Mouse (Mus musculus) heart, embryonic 12.5 days (tissue): ENCODE measurements around the gene Dhx30. TPM values are rescaled to one million over a fixed set of nuclear protein-coding genes. Genes with fewer than 3 reads are reported as not detected.

Source experiments
- ATAC-seq: fragments of 200-750 bp; cut with Nextera tagmentation; 2 replicates; pipeline ENCODE4 v1.8.0; 2017; ENCODE audit warnings: moderate TSS enrichment, moderate library complexity; ENCODE audit not compliant: insufficient number of reproducible peaks, low FRiP score
- H3K27ac ChIP-seq: fragments of 300-500 bp; sonication (generic); 2 replicates; pipeline ENCODE4 v1.5.1; 2016; ENCODE audit warnings: mild to moderate bottlenecking, moderate library complexity; ENCODE audit not compliant: poor library complexity, severe bottlenecking
- H3K27me3 ChIP-seq: fragments of 300-500 bp; sonication (generic); replicated peaks from 2 replicates; pipeline ENCODE4 v1.6.1; 2016; ENCODE audit warnings: mild to moderate bottlenecking, moderate library complexity
- H3K36me3 ChIP-seq: fragments of 300-500 bp; sonication (generic); 2 replicates; pipeline ENCODE4 v1.6.1; 2016; ENCODE audit warnings: mild to moderate bottlenecking, moderate library complexity
- H3K4me1 ChIP-seq: fragments of 300-500 bp; sonication (generic); replicated peaks from 2 replicates; pipeline ENCODE4 v1.6.1; 2016; ENCODE audit warnings: mild to moderate bottlenecking
- H3K4me2 ChIP-seq: fragments of 300-500 bp; sonication (generic); 2 replicates; pipeline ENCODE4 v1.6.1; 2016; ENCODE audit warnings: mild to moderate bottlenecking, moderate library complexity
- H3K4me3 ChIP-seq: fragments of 300-500 bp; sonication (generic); 2 replicates; pipeline ENCODE4 v1.5.1; 2016; ENCODE audit warnings: mild to moderate bottlenecking
- H3K9ac ChIP-seq: fragments of 300-500 bp; sonication (generic); 2 replicates; pipeline ENCODE4 v1.6.1; 2016; ENCODE audit warnings: mild to moderate bottlenecking, moderate library complexity
- H3K9me3 ChIP-seq: fragments of 300-500 bp; sonication (generic); replicated peaks from 2 replicates; pipeline ENCODE4 v1.6.1; 2016; ENCODE audit warnings: mild to moderate bottlenecking, moderate library complexity
- WGBS: fragments of 180-500 bp; shearing (Covaris S2); methylation state at CpG from one replicate; pipeline ENCODE4 v1.1.7; 2016; 5-methylcytosine and 5-hydroxymethylcytosine counted together
- polyA plus RNA-seq: library from polyadenylated mRNA; unstranded; fragments of >200 nt; fragmentation: Nextera tagmentation; extraction: Ambion mirVana; gene quantifications from 2 replicates; pipeline ENCODE4 v1.2.1, GENCODE M21; 2016

The Dhx30 gene
- polyA plus RNA-seq, 1 experiment from 2014 or later = 114 TPM

DNA sequence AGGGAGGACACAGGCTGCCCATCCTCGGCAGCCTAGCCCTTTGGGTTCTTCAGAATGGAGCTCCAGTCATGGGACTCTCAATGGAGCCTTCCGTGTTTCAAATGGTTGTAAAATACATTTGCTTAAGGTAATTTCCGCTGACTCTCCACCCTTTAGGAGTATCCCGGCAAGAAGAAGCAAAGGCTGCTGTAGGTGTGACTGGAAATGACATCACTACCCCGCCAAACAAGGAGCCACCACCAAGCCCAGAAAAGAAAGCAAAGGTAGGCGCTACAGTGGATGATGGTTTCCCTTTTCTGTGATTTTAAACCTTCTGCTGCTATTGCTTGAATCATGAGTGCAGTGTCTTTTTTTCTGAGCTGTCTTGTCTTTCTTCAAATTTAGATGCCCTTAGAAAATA, 54.8 kb downstream of the Dhx30 start:
- Histone ChIP-seq H3K4me3 (no peak overlapping the region), H3K27ac (no peak overlapping the region), H3K4me1 (peaks cover 4% of the 10 kb centered on the region), H3K9ac (no peak overlapping the region), H3K4me2 (no peak overlapping the region), H3K27me3 (no peaks in the 10 kb centered on the region), H3K9me3 (no peaks in the 10 kb centered on the region), H3K36me3 (peaks cover 33% of the 10 kb centered on the region)
- no peak for ATAC-seq
- 86% methylated on average over 6 of the region's 6 CpGs for whole genome bisulfite sequencing

DNA sequence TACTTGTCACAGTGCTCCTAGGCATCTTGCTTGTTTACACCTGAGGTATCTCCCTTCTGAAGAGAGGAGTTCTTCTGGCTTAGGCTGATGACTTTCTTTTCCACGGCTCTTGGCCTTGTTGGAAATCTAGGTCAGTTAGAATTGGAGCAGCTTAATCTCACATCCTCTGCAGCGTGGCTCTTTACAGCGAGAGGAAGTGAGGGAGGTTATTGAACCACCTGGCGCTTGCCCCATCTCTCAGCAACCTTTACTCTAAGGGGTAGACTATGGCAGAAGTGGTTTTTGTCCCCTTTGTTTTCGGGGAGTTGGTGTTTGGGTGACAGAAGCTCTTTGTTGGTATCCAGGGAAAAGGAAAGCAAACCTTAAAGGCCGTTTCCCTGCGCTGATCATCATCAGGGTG, 55.2 kb downstream of the Dhx30 start:
- Histone ChIP-seq H3K9me3 (no peaks in the 10 kb centered on the region), H3K36me3 (peaks cover 29% of the 10 kb centered on the region), H3K4me1 (peaks cover 4% of the 10 kb centered on the region), H3K4me2 (no peak overlapping the region), H3K27ac (no peak overlapping the region), H3K9ac (no peak overlapping the region), H3K27me3 (no peaks in the 10 kb centered on the region), H3K4me3 (no peak overlapping the region)
- 81% methylated on average over 7 of the region's 7 CpGs for WGBS
- ATAC-seq = no peak

DNA sequence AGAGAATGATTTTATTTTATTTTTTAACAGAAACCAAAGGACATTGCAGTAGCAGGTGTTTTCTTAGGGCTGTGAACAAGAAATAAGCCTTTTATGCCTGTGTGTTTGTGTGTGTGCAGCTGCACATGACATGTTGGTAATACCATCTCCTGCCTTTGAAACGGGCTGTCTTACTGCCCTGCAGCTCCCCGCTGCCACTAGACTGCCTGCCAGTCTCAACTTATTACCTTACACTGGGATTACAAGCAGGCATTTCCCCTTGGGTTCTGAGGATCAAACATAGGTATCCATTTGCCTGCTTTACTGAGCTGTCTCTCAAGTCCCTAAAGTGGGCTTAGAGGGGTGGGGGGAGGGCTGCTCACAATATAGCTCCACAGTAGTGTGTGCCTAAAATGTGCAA, 56.9 kb downstream of the Dhx30 start:
- Histone ChIP-seq H3K36me3 (peaks cover 14% of the 10 kb centered on the region), H3K9ac (no peak overlapping the region), H3K4me2 (no peak overlapping the region), H3K27ac (no peak overlapping the region), H3K9me3 (no peaks in the 10 kb centered on the region), H3K27me3 (no peaks in the 10 kb centered on the region), H3K4me1 (peaks cover 6% of the 10 kb centered on the region), H3K4me3 (no peak overlapping the region)
- WGBS = 90% methylated on average over 2 of the region's 2 CpGs
- ATAC-seq = no peak

DNA sequence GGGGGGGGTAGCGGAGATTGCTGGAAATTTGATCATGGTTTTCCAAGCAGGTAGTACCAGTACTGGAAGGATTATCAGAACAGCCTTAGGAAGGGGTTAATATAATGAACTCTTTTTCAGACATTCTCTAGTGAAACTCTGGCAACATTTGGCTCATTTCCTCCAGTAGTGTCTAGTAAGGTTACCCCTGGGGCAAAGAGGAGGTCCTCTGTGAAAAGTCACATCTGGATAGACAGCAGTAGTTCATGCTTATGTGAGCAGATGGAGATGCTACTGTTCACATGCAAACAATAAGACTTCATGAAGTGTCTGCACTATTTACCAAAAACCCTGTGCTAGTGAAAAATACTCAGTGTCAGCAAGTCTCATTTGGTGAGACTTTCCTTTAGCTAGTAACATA, 60.4 kb downstream of the Dhx30 start:
- H3K27ac ChIP-seq = no peak overlapping the region
- H3K36me3 ChIP-seq = peaks cover 9% of the 10 kb centered on the region
- no peak overlapping the region for H3K4me3 ChIP-seq
- no peaks in the 10 kb centered on the region for H3K27me3 ChIP-seq
- ATAC-seq = no peak
- peaks cover 26% of the 10 kb centered on the region for H3K4me1 ChIP-seq
- no peaks in the 10 kb centered on the region for H3K9me3 ChIP-seq
- H3K9ac ChIP-seq = no peak overlapping the region
- WGBS = 90% methylated on average over 1 of the region's 1 CpGs
- H3K4me2 ChIP-seq = no peak overlapping the region

DNA sequence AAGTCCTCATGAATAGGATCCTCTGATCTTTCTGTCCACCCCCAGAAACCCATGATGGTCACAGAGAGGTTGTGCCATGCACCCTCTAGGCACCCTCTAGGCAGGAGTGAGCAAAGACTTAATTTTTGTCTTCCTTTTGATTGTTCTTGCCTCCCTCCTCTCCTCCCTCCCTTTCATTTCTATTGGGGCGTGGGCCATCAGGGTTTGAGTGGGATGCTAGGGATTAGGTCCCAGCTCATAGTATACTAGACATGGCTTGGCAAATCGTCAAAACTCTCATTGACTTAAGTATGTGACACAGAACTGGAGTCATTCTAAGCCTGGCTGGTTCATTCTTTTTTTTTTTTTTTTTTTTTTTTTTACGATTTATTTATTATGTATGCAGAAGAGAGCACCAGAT, 62.8 kb downstream of the Dhx30 start:
- Histone ChIP-seq H3K27ac (no peak overlapping the region), H3K36me3 (peaks cover 12% of the 10 kb centered on the region), H3K4me3 (no peak overlapping the region), H3K27me3 (no peaks in the 10 kb centered on the region), H3K4me1 (peaks cover 37% of the 10 kb centered on the region), H3K9ac (no peak overlapping the region), H3K4me2 (no peak overlapping the region), H3K9me3 (no peaks in the 10 kb centered on the region)
- ATAC-seq = no peak
- 82% methylated on average over 3 of the region's 3 CpGs for WGBS

DNA sequence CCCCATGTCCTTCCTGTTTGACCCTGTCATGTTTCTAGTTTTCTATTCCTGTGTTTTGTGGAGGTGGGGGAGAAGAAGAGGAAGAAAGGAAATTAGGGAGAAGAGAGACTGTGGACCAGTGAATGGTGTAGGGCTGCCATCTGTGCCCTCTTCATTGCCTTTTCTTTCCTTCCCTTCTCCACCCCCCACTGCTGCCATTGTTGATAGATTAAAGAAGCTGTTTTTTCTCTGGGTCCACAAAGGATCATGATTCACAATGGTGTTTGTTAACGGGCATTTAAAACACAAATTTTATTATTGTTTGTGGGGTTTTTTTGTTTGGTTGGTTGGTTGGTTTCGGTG, 63.6 kb downstream of the Dhx30 start:
- Histone ChIP-seq H3K4me2 (no peak overlapping the region), H3K27ac (0 out of 2 replicates have a peak overlapping the region, but pooled peaks have one; percentile 62), H3K4me1 (peaks cover 37% of the 10 kb centered on the region), H3K36me3 (peaks cover 12% of the 10 kb centered on the region), H3K27me3 (no peaks in the 10 kb centered on the region), H3K9me3 (no peaks in the 10 kb centered on the region), H3K4me3 (no peak overlapping the region), H3K9ac (no peak overlapping the region)
- 81% methylated on average over 2 of the region's 2 CpGs for WGBS
- ATAC-seq = no peak

DNA sequence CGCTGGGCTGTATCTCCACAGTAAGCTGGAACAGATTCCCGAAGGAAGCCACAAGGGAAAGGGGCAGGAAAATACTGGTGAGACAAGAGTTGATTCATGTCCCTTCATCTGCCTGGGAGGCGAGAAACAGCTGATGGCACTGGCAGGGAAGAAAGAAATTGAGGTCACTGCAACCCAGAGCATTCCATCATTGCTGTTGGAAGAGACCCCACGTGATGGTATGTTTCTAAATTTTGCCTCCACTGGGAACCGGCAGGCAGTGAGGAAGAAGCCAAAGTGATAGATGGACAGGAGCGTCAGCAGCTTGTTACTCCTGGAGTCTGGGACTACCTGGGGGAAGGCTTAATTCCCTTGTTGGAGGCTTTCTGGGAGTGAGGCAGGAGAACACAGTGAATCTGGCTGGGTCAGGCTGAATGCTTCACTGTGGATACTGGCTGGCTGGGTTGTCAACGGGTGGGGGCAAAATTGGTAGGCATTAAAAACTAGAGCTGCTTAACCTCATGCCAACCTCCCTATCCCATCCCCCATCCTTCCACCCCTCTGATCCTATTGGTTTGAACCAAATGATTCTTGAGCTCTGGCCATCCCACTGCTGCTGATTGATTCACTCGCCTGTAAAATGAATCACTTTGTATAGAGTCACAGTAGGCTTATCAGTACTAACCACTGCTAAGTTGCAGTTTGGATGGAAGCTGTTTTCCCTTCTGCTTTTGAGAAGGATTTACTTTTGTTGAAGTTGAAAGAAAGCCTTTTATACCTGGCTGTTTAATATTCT, 64.1 kb downstream of the Dhx30 start:
- no peaks in the 10 kb centered on the region for H3K27me3 ChIP-seq
- no peak overlapping the region for H3K4me3 ChIP-seq
- H3K9me3 ChIP-seq = no peaks in the 10 kb centered on the region
- H3K4me2 ChIP-seq = peak overlapping the region; percentile 11; the same call in 1 of the 2 replicates
- WGBS = 41% methylated on average over 8 of the region's 8 CpGs
- H3K4me1 ChIP-seq = peaks cover 33% of the 10 kb centered on the region
- ATAC-seq = no peak
- H3K27ac ChIP-seq = peak overlapping the region; percentile 62
- H3K9ac ChIP-seq = no peak overlapping the region
- H3K36me3 ChIP-seq = peaks cover 12% of the 10 kb centered on the region

DNA sequence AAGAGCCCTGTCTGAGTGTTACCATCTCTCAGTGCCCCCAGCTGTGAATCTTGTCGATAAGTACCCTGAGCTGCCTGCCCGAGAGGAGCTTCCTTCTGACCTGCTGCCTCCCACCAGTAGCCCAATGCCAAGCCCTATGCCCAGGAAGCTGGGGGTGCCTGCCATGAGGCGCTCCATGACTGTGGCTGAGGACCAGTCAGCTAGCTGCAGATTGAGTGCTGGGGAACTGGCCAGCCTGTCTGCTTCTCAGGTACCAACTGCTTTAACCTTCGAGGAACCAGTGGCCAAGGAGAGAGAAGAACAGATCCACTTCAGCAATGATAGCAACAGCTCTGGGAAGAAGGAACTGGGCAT, 64.7 kb downstream of the Dhx30 start:
- H3K9me3 ChIP-seq = no peaks in the 10 kb centered on the region
- H3K4me2 ChIP-seq = peak overlapping the region; percentile 11; the same call in 1 of the 2 replicates
- no peaks in the 10 kb centered on the region for H3K27me3 ChIP-seq
- H3K4me3 ChIP-seq = no peak overlapping the region
- no peak overlapping the region for H3K9ac ChIP-seq
- ATAC-seq = no peak
- WGBS = 67% methylated on average over 4 of the region's 4 CpGs
- H3K27ac ChIP-seq = peak overlapping the region; percentile 62
- H3K36me3 ChIP-seq = peaks cover 12% of the 10 kb centered on the region
- peaks cover 33% of the 10 kb centered on the region for H3K4me1 ChIP-seq

DNA sequence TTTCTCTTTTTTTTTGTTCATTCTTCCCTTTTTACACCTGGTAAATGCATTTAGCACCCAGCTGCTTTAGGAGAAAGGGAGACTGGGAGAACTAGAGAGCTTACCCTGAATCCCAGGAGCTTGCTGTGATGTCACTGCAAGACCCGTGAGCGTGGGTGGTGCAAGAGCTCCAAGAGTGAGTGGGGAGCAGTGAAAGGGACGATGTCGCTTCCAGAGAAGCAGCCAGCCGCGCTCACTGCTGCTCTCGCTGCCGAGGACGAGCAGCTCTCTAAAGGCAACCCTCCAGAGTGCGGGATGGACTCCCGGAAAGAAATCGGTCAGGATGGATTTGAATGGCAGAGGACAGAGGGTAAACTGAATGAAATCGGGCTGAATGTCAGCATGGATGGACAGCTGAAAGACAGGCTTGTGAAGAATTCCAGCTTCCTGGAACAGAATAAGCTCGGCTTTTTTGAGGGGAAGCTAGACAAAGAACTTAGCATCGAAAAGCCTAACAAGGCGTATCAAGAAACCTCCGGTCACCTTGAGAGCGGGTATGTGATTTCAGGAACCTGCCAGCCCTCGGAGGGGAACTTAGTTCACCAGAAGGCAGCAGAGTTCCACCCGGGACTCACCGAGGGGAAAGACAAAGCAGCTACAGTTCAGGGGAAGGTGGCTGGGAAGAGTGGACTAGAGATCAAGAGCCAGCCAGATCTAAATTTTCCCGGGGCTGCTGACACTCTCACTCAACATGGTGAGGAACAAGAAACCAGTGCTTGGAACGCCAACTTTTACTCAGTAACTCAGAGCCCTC, 65.6 kb downstream of the Dhx30 start:
- Histone ChIP-seq H3K4me1 (peaks cover 33% of the 10 kb centered on the region), H3K27ac (peak overlapping the region; percentile 62), H3K9me3 (no peaks in the 10 kb centered on the region), H3K4me2 (peak overlapping the region; percentile 29), H3K27me3 (no peaks in the 10 kb centered on the region), H3K9ac (0 out of 2 replicates have a peak overlapping the region, but pooled peaks have one; percentile 29), H3K36me3 (peaks cover 12% of the 10 kb centered on the region), H3K4me3 (no peak overlapping the region)
- 54% methylated on average over 23 of the region's 23 CpGs for WGBS
- ATAC-seq = no peak

DNA sequence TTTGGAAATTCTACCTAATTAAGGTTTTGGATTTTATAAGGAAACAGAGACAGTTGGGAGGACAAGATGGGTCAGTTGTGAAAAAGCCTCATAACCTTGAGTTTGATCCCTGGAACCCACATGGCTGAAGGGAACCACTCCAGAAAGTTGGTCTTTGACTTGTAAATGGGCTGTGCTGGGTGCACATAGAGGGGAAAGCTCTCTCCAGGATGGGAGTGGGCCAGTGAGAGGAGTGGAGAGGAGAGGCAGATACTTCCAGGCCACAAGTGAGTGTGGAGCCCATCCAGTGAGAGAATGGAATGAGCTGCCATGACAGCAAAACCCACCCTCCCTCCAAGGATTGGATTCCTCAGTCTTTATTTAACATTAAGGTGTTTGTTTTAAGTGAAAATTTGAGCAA, 66.4 kb downstream of the Dhx30 start:
- Histone ChIP-seq H3K9ac (no peak overlapping the region), H3K4me3 (no peak overlapping the region), H3K4me2 (no peak overlapping the region), H3K4me1 (peaks cover 32% of the 10 kb centered on the region), H3K27me3 (no peaks in the 10 kb centered on the region), H3K36me3 (peaks cover 12% of the 10 kb centered on the region), H3K27ac (no peak overlapping the region), H3K9me3 (no peaks in the 10 kb centered on the region)
- no peak for ATAC-seq

DNA sequence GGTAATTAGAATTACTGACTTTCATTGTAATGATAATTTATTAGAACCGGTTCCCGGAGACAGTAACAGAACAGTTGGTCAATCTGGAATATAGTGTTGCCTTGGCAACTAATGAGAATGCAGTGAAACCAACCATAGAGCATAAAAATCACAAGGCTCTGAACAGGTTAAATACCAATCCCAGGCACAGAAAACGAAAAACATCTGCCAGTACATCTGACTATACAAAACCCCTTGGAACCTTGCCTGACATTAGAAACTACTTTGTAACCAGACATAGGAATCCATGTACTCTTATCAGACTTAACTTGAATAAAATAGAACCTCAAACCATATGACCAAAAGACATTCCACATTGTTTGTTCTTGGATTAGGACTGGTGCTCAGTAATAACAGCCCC, 69.8 kb downstream of the Dhx30 start:
- no peak overlapping the region for H3K4me2 ChIP-seq
- no peak overlapping the region for H3K4me3 ChIP-seq
- no peak overlapping the region for H3K9ac ChIP-seq
- WGBS = 71% methylated on average over 3 of the region's 3 CpGs
- ATAC-seq = no peak
- H3K27me3 ChIP-seq = no peaks in the 10 kb centered on the region
- H3K4me1 ChIP-seq = peaks cover 18% of the 10 kb centered on the region
- no peak overlapping the region for H3K27ac ChIP-seq
- H3K36me3 ChIP-seq = peaks cover 22% of the 10 kb centered on the region
- no peaks in the 10 kb centered on the region for H3K9me3 ChIP-seq
